Mouse (Mus musculus): ENCODE measurements at regions not wholly inside any gene's neighbourhood (a gene's known extent, or its start where the extent isn't known, plus 50 kb on each side); places are given as distances from the start of the nearest gene placed in this dataset.

DNA sequence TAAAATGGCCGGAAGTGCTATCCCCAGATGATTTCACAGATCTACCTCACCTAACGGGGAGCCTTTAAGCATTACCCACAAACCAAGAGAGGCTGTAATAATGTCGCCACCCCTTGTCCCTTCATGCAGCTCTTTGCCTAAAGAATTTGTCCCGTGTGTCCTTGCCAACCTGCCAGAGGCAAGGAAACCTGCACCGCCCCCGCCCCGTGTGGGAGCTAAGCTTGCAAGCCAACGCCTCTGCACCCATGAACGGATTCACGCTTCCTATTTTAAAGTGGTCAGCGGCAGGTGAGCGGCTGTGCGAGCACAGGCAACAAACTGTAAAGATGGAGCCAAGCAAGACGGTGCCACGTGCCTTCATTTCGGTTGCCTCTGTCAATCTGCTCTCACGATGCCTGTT is 63.1 kb downstream of the Gm11011 start:
- H3K27ac ChIP-seq = no peak overlapping the region
- peaks cover 26% of the 10 kb centered on the region for H3K4me1 ChIP-seq
- no peak for DNase-seq (ENCODE audit: low spot score)
- H3K36me3 ChIP-seq = no peaks in the 10 kb centered on the region
- 89% methylated on average over 17 of the region's 17 CpGs for WGBS
- H3K27me3 ChIP-seq (ENCODE audit: low read depth, poor library complexity, severe bottlenecking) = peaks cover 4% of the 10 kb centered on the region; the same call in 1 of the 2 replicates
- H3K9me3 ChIP-seq (replicated peaks) = no peaks in the 10 kb centered on the region
- no peak overlapping the region for H3K4me3 ChIP-seq

DNA sequence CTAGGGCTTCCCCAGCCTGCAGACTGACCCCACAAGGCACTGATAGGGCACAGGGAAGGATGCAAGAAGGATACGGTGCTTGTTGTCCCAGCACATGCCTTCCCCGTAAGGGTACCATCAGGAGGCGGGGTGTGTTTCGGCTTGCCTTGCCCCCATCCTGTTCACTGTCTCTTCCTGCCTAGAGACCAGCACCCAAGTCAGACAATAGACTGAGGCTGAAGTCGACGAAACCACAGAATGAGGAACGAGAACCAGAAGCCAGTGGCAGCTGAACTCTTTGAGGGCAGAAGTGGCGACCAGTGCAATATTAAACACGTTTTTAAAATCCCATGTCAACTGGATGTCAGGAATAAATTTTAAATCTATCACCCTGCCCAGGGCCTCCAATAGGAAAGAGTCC is 67.6 kb downstream of the Gm11011 start:
- WGBS = 82% methylated on average over 9 of the region's 9 CpGs
- peak overlapping the region; percentile 23; the same call in 1 of the 2 replicates for H3K27ac ChIP-seq

DNA sequence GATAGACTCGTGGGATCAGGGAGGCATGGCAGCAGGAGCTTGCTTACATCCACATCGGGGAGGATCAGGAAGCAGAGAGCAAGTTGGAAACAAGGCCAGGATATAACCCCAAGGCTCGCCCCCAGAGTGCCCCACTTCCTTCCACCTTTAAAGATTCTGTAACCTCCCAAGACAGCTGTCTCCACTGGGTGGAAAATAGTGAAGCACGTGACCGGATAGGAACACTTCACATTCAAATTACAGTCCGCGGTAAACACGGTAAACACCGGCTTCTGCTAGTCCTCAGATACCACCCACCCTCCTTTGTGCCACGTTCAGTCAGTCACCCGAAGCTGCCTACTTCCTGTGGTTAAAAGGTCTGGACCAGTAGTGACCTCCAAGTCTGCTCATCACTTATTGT is 72.2 kb downstream of the Gm11011 start:
- 77% methylated on average over 11 of the region's 11 CpGs for WGBS
- DNase-seq (ENCODE audit: low spot score) = no peak
- Histone ChIP-seq H3K4me3 (no peak overlapping the region), H3K27me3 (ENCODE audit: low read depth, poor library complexity, severe bottlenecking) (no peaks in the 10 kb centered on the region), H3K9me3 (replicated peaks) (no peaks in the 10 kb centered on the region), H3K4me1 (peaks cover 10% of the 10 kb centered on the region; the same call in 1 of the 2 replicates), H3K27ac (no peak overlapping the region), H3K36me3 (no peaks in the 10 kb centered on the region)

More for the DNA sequence above, 67.6 kb downstream of the Gm11011 start:
- Histone ChIP-seq H3K4me1 (peaks cover 25% of the 10 kb centered on the region), H3K36me3 (no peaks in the 10 kb centered on the region), H3K9me3 (replicated peaks) (no peaks in the 10 kb centered on the region), H3K4me3 (no peak overlapping the region), H3K27me3 (ENCODE audit: low read depth, poor library complexity, severe bottlenecking) (no peaks in the 10 kb centered on the region)
- DNase-seq (ENCODE audit: low spot score) = no peak

DNA sequence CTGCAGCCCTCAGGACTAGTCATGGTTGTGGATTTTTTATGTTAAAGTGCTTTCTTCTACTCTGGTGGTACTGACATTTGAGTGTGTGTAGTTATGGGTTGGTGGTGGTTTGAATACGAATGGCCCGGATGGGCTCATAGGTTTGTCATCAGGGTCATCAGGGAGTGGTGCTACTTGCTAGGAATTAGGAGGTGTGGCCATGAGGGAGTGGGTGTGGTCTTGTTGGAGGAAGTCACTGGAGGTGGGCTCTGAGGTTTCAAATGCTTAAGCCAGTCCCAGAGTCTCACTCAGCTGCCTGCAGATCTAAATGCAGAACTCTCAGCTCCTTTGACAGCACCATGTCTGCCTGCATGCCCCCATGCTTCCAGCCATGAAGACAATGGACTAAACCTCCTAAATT is 76.8 kb downstream of the Gm11011 start:
- no peaks in the 10 kb centered on the region for H3K9me3 ChIP-seq (replicated peaks)
- no peaks in the 10 kb centered on the region for H3K36me3 ChIP-seq
- H3K27ac ChIP-seq = no peak overlapping the region
- 94% methylated on average over 2 of the region's 2 CpGs for WGBS
- H3K27me3 ChIP-seq (ENCODE audit: low read depth, poor library complexity, severe bottlenecking) = no peaks in the 10 kb centered on the region
- peaks cover 6% of the 10 kb centered on the region for H3K4me1 ChIP-seq
- no peak for DNase-seq (ENCODE audit: low spot score)
- no peak overlapping the region for H3K4me3 ChIP-seq

DNA sequence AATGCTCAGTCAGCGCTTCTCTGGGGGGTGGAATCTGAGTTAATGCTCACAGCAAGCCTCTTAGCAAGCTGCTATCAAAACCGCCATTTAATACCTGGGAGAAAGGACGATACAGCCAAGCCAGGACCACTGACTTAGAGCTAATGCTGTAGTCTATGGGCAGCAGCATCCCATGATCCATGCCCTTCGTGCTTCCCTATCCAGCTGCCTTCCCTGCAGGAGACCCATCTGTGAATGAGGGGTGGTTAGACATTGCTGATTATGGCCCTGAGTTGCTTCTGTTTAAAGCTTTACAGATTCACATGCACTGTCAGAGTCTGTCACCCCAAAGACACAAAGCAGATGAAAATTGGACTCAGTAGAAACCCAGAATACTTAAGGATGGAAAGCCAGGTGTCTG is 78.1 kb downstream of the Gm11011 start:
- no peaks in the 10 kb centered on the region for H3K9me3 ChIP-seq (replicated peaks)
- H3K4me3 ChIP-seq = no peak overlapping the region
- WGBS = 86% methylated on average over 4 of the region's 4 CpGs
- DNase-seq (ENCODE audit: low spot score) = no peak
- H3K4me1 ChIP-seq = peaks cover 20% of the 10 kb centered on the region
- H3K27ac ChIP-seq = no peak overlapping the region
- no peaks in the 10 kb centered on the region for H3K27me3 ChIP-seq (ENCODE audit: low read depth, poor library complexity, severe bottlenecking)
- H3K36me3 ChIP-seq = no peaks in the 10 kb centered on the region

DNA sequence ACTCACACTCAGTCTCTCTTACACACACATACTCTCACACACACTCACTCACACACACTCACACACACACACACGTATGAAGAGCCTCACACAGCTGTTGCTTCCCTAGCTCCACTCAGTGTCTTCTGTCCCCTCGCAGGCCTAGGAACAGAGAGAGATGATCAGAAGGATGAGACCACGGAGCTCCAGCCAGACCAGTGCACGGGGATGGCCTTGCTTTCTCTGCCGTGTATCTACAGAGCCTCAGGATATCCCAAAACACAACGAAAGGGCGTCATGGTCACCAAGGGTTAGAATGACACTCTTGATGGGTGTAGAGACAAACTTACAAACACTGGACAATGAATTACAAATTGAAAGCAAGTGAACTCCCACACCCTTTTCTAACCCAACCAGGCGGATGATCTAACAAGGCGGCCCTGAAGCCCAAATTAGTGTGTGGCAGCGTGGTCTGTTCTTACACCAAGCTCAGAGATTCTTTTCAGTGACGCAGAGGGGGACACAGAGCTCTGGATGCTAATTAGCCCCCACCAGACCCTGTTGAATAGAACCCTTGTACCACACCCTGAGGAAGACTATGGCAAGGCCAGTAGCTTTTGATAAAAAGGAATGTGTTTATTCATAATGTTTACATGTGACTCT is 83.0 kb downstream of the Gm11011 start:
- Histone ChIP-seq H3K4me3 (no peak overlapping the region), H3K27ac (peak overlapping the region; percentile 25; the same call in 1 of the 2 replicates), H3K4me1 (peaks cover 47% of the 10 kb centered on the region), H3K9me3 (replicated peaks) (no peaks in the 10 kb centered on the region), H3K36me3 (no peaks in the 10 kb centered on the region), H3K27me3 (ENCODE audit: low read depth, poor library complexity, severe bottlenecking) (no peaks in the 10 kb centered on the region)
- DNase-seq (ENCODE audit: low spot score) = no peak
- WGBS = 90% methylated on average over 11 of the region's 11 CpGs

DNA sequence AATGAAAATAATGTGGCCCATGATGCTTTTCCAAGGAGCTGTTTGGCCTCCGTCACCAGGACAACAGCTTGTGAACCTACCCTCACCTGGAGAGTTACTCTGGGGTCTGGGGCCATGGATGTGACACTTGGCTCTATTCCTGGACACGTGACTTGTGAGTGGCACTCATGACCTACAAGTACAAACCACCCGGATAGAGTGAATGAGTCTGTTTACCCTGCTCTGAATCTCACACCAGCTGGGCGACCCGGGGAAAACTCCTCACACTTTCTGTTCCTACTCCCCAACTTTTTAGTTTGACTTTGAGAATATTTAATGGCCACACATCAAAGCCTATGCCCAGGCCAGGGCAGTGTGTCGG is 84.0 kb downstream of the Gm11011 start:
- no peak overlapping the region for H3K27ac ChIP-seq
- no peak for DNase-seq (ENCODE audit: low spot score)
- no peaks in the 10 kb centered on the region for H3K27me3 ChIP-seq (ENCODE audit: low read depth, poor library complexity, severe bottlenecking)
- no peak overlapping the region for H3K4me3 ChIP-seq
- no peaks in the 10 kb centered on the region for H3K9me3 ChIP-seq (replicated peaks)
- 80% methylated on average over 6 of the region's 6 CpGs for WGBS
- peaks cover 47% of the 10 kb centered on the region for H3K4me1 ChIP-seq
- H3K36me3 ChIP-seq = no peaks in the 10 kb centered on the region

DNA sequence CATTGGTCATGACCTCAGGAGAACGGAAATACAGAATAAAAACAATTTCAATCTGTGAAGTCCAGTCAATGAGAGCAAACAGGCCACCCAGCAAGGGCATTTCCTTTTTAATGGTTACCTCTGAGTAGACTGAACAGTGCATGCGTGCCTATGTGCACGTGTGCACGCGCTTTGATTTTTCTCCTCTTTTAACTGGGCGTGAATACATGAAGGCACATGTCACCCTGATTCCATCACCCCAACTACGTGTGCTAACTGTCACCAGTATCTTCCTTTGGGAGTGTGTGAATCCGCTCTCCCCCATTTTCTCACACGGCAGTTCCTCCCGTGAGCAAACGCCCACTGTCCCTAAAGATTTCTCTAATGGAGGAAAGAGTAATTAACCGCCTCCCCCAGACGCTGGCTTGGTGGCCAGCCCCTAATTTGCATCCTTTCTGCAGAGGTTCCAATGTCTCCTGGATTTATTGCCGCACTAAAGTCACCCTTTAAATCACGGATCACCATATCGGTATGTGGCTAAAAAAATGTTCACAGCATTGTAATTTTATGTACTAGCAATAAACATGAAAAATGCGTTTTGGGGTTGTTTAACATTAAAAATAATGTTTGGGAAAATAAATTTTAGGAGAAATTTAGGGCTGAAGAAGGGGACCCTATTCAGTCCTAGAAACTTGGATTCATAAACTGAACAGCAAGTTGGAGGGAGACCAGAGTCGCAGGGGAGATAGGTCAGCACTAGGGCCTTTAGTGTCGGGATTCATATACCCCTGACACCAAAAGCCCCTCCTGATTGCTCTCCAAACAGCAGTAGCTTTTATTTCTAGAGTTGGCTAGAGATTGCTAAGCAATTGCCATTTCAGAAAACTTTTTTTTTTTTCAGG is 84.6 kb downstream of the Gm11011 start:
- peaks cover 47% of the 10 kb centered on the region for H3K4me1 ChIP-seq
- WGBS = 51% methylated on average over 19 of the region's 19 CpGs

DNA sequence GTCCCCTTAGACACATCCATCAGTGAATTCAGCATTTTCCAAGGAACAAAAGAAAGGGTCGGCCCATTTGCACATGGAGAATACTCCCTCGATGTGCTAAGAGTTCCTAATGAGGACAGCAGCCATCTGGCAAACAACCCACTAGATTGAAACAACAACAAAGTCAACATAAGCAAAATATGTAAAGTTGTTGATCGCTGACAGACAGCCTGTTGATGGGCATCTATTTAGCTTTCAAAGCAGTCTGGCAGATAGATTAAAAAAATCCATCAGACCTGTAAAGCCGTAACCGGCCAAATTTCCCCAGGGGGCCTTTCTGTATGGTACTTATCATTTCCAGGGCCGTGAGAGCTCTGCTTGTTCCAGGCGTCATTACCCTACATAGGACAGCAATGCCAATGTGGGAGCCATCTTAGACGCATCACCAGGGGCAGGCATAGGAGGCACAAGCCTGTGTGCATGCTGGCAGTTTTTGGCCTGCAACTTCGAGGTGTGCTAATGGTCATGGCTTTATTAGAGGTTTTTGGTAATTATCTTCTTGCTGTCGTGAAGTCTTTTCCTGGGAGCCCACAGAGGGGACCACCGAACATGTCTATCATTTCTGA is 85.7 kb downstream of the Gm11011 start:
- no peaks in the 10 kb centered on the region for H3K27me3 ChIP-seq (ENCODE audit: low read depth, poor library complexity, severe bottlenecking)
- 88% methylated on average over 11 of the region's 11 CpGs for WGBS
- H3K4me3 ChIP-seq = no peak overlapping the region
- no peaks in the 10 kb centered on the region for H3K36me3 ChIP-seq
- no peaks in the 10 kb centered on the region for H3K9me3 ChIP-seq (replicated peaks)
- H3K4me1 ChIP-seq = peaks cover 47% of the 10 kb centered on the region
- DNase-seq (ENCODE audit: low spot score) = no peak
- peak overlapping the region; percentile 54 for H3K27ac ChIP-seq

More for the DNA sequence above, 84.6 kb downstream of the Gm11011 start:
- H3K4me3 ChIP-seq = no peak overlapping the region
- H3K27ac ChIP-seq = peak overlapping the region; percentile 54
- no peaks in the 10 kb centered on the region for H3K27me3 ChIP-seq (ENCODE audit: low read depth, poor library complexity, severe bottlenecking)
- H3K36me3 ChIP-seq = no peaks in the 10 kb centered on the region
- H3K9me3 ChIP-seq (replicated peaks) = no peaks in the 10 kb centered on the region
- DNase-seq (ENCODE audit: low spot score) = peak; percentile 49

DNA sequence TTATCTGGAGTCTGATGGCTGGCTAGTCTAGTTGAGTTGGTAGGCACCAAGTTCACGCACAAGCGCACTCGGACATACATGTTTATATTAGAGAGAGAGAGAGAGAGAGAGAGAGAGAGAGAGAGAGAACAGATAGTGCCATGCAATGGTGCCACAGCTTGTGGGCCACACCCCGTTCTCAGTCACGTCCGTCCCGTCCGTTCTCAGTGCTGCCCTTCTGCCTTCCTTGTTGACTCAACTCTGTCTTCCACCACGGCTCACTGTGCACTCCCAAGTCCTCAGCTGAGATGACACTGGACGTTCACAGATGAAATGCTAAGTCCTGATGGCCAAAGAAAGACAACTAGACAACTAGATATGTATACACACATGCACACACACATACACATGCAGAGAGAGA is 92.2 kb downstream of the Gm11011 start:
- 92% methylated on average over 10 of the region's 10 CpGs for WGBS
- Histone ChIP-seq H3K4me1 (peaks cover 24% of the 10 kb centered on the region), H3K27ac (peak overlapping the region; percentile 4; the same call in 1 of the 2 replicates), H3K36me3 (no peaks in the 10 kb centered on the region), H3K9me3 (replicated peaks) (no peaks in the 10 kb centered on the region), H3K4me3 (no peak overlapping the region), H3K27me3 (ENCODE audit: low read depth, poor library complexity, severe bottlenecking) (no peaks in the 10 kb centered on the region)
- no peak for DNase-seq (ENCODE audit: low spot score)

DNA sequence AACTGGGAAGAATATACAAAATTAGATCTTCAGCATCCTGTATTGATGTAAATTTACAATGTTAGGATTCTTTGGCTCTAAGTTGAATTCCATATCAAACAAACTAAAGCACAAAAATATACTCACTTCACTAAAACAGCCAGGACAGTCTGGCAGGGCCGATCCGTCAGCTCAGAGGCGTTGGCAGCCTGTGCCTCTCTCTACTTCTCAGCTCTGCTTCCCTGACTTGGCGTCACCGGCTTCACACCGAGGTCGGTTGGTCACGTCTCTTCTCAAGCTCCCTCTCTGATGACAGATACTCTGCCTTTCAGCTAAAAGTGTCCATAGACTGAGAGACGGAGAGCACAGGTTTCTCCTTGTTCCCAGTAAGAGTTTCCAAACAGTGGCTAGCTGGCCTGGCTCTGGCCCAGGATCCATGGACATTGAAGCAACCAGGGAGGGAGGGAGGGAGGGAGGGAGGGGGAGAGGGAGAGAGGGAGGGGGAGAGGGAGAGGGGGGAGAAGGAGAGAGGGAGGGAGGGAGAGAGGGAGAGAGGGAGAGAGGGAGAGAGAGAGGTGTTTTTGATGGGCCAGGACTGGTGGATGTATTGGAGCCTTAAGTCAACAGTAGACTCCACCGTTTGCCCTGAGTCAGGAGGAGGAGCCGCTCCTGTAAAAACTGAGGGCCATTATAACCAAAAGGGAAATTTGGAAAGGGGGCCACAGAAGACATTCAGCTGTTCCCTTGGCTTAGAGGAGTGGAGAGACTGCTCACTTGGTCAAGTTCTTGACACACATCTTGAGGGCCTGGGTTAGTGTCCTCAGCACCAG is 92.8 kb downstream of the Gm11011 start:
- Histone ChIP-seq H3K27me3 (ENCODE audit: low read depth, poor library complexity, severe bottlenecking) (no peaks in the 10 kb centered on the region), H3K4me1 (peaks cover 24% of the 10 kb centered on the region), H3K36me3 (no peaks in the 10 kb centered on the region), H3K27ac (peak overlapping the region; percentile 4; the same call in 1 of the 2 replicates), H3K9me3 (replicated peaks) (no peaks in the 10 kb centered on the region), H3K4me3 (no peak overlapping the region)
- WGBS = 72% methylated on average over 11 of the region's 11 CpGs
- DNase-seq (ENCODE audit: low spot score) = no peak

DNA sequence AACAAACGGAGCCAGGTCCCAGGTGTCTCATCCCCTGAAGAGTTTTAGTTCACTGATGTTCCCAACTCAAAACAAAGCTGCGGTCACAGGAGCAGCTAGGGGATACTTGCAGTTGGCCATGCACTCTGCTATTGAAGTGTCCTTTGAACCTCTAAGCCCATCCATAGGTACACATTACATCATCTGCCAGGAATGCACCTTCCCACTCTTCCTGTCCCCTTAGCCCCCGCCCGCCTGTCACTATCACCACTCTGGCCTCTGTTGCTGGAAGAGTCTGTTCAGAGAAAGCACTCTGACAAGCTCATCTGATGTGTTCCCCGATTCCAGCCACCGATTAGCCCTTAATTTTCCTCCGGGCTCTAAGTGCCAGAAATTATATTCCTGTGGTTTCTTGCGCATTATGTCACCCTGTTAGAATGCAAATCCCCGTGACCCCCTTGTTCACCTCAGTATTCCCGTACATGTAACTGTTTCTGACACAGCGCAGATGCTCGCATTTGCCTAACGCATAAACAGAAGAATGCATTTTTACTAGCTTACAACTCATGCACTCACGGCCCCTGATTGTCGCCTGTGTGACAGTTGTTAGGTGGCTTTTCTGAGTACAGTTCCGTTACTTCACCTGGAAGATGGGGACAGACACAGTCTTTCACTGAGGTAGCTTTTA is 93.8 kb downstream of the Gm11011 start:
- Histone ChIP-seq H3K9me3 (replicated peaks) (no peaks in the 10 kb centered on the region), H3K27ac (peak overlapping the region; percentile 30; the same call in 1 of the 2 replicates), H3K4me1 (peaks cover 24% of the 10 kb centered on the region), H3K27me3 (ENCODE audit: low read depth, poor library complexity, severe bottlenecking) (no peaks in the 10 kb centered on the region), H3K36me3 (no peaks in the 10 kb centered on the region), H3K4me3 (no peak overlapping the region)
- no peak for DNase-seq (ENCODE audit: low spot score)
- WGBS = 73% methylated on average over 16 of the region's 16 CpGs

Data from limb, embryonic 10.5 days (tissue).